Mouse (Mus musculus): ENCODE measurements around the gene Zcchc24. TPM values are rescaled to one million over a fixed set of nuclear protein-coding genes. Genes with fewer than 3 reads are reported as not detected.

Zcchc24 gene
- polyA plus RNA-seq, 1 experiment, result 36.4 TPM

- peaks cover 1% of the 10 kb centered on the region for H3K79me3 ChIP-seq (ENCODE audit: low read depth)
- no peak overlapping the region for H3K4me3 ChIP-seq (ENCODE audit: insufficient read depth, poor library complexity, severe bottlenecking)
- peaks cover 20% of the 10 kb centered on the region for H3K79me2 ChIP-seq (ENCODE audit: control insufficient read depth, insufficient read depth)
- H3K27me3 ChIP-seq (ENCODE audit: control insufficient read depth, insufficient read depth, insufficient read length), result no peaks in the 10 kb centered on the region
- H3ac ChIP-seq (ENCODE audit: control insufficient read depth, insufficient read length, low read depth), result peak overlapping the region; percentile 22
- TF ChIP-seq CTCF (IDR thresholded peaks at IDR 0.05; ENCODE audit: control insufficient read depth, insufficient read depth, insufficient read length), result no peak
- peak; percentile 92 for TF ChIP-seq MAX (IDR thresholded peaks at IDR 0.05)
- TF ChIP-seq MYOD1 (IDR thresholded peaks at IDR 0.05; ENCODE audit: control insufficient read depth, insufficient read length, low read depth), result no peak
- peaks cover 30% of the 10 kb centered on the region for H3K36me3 ChIP-seq (ENCODE audit: control insufficient read depth, insufficient read depth)
Measured at GRCm38 (mm10) chr14:25734736-25735716, 33.8 kb downstream of the Zcchc24 start.

DNA sequence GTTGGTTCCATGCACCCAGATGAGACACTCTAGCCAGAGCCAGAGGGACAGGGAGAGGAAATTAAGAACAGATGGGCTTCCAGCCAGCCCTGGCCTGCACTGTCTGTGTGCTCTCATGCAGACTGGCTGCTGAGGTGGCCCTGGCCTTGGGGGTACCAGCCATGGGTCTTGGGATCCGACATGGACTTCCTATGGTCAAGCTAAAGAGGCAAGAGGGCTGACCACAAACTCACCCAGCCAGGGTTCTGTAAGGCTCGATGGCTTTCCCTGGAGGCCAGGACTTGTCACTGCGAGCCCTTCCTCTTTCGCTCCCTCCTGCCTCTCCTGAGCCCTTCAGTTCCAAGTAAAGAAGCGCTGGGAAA is 41.7 kb downstream of the Zcchc24 start:
- H3K27me3 ChIP-seq (ENCODE audit: control insufficient read depth, insufficient read depth, insufficient read length), result no peaks in the 10 kb centered on the region
- H3K79me3 ChIP-seq (ENCODE audit: low read depth), result peaks cover 3% of the 10 kb centered on the region

DNA sequence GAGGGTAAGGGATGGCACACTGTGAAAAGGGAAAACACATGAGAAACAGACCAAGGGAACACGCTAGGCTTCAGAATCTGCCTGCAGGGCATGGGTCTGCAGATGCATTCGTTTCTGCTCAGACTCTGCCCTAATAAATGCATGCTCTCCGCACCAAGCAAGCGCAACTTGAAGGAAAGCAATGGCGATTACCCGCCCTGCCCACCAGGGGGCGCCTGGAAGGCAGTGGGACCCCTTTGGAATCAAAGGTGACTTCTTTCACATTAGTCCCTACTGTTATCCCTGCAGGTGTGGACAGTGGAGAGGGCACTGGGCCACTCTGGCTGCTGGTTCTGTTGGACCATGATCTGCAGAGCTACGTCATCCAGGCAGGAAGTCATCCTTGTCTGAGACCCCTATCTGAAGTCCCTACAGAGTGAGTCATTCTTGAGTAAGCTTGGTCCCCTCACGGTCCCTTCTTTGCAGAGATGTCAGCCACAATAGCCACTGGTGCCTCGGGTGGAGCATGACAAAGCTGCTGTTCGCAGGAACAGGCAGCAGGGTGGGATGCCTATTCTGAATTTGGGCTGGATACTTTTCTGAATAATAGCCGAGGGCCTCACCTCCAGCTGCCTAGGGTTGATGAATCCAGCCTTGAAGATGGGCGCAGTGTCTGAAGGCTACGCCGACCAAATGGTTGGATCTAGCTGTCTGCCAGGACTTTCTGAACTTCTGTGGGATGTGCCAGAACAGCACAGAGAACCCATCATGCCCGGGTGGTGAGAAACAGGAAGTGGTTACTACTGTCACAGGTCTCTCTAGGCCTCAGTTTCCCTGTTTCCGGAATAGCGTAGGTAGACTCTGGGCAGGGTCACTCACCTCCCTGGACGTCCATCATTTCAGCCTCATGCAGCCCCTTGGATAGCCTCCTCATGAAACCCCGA is 42.4 kb downstream of the Zcchc24 start:
- Histone ChIP-seq H3K79me2 (ENCODE audit: control insufficient read depth, insufficient read depth) (peaks cover 6% of the 10 kb centered on the region), H3K36me3 (ENCODE audit: control insufficient read depth, insufficient read depth) (peaks cover 33% of the 10 kb centered on the region), H3K4me3 (ENCODE audit: insufficient read depth, poor library complexity, severe bottlenecking) (no peak overlapping the region), H3K79me3 (ENCODE audit: low read depth) (peaks cover 3% of the 10 kb centered on the region), H3K27me3 (ENCODE audit: control insufficient read depth, insufficient read depth, insufficient read length) (no peaks in the 10 kb centered on the region), H3ac (ENCODE audit: control insufficient read depth, insufficient read length, low read depth) (no peak overlapping the region)
- TF ChIP-seq MYOD1 (IDR thresholded peaks at IDR 0.05; ENCODE audit: control insufficient read depth, insufficient read length, low read depth) (no peak), CTCF (IDR thresholded peaks at IDR 0.05; ENCODE audit: control insufficient read depth, insufficient read depth, insufficient read length) (peak; percentile 62)

More for the DNA sequence above, 41.7 kb downstream of the Zcchc24 start:
- Histone ChIP-seq H3K4me3 (ENCODE audit: insufficient read depth, poor library complexity, severe bottlenecking) (no peak overlapping the region), H3K36me3 (ENCODE audit: control insufficient read depth, insufficient read depth) (peaks cover 28% of the 10 kb centered on the region), H3ac (ENCODE audit: control insufficient read depth, insufficient read length, low read depth) (no peak overlapping the region), H3K79me2 (ENCODE audit: control insufficient read depth, insufficient read depth) (peaks cover 6% of the 10 kb centered on the region)
- TF ChIP-seq CEBPB (IDR thresholded peaks at IDR 0.05; ENCODE audit: low read depth) (no peak), FOSL1 (IDR thresholded peaks at IDR 0.05; ENCODE audit: insufficient read depth, low read length, poor library complexity, severe bottlenecking) (no peak), CTCF (IDR thresholded peaks at IDR 0.05; ENCODE audit: control insufficient read depth, insufficient read depth, insufficient read length) (no peak), MYOG (IDR thresholded peaks at IDR 0.05; ENCODE audit: control insufficient read depth, extremely low read depth, insufficient read length) (no peak), USF1 (IDR thresholded peaks at IDR 0.05; ENCODE audit: low read depth) (no peak), MAX (IDR thresholded peaks at IDR 0.05) (no peak), MYOD1 (IDR thresholded peaks at IDR 0.05; ENCODE audit: control insufficient read depth, insufficient read length, low read depth) (no peak)

DNA sequence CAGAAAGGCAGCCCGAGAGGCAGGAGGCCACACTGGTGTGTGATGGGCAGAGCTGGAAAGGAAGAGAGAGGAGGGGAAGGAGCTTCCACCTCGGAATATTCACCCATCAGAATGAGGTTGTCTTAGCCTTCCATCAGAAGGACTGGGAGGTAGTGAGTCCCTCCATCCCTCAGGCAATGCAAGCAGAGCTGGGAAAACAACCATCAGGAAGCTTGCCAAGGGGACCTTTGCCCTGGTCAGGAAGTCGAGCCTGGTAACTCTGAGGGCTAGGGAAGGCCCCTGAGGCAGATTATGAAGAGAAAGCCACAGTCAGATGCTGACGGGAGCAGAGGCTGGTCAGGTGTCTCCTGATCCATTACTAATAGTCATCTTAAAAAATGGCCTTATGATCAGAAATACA is 43.1 kb downstream of the Zcchc24 start:
- Histone ChIP-seq H3K79me3 (ENCODE audit: low read depth) (peaks cover 3% of the 10 kb centered on the region), H3K27me3 (ENCODE audit: control insufficient read depth, insufficient read depth, insufficient read length) (no peaks in the 10 kb centered on the region), H3K4me3 (ENCODE audit: insufficient read depth, poor library complexity, severe bottlenecking) (no peak overlapping the region), H3K36me3 (ENCODE audit: control insufficient read depth, insufficient read depth) (peaks cover 40% of the 10 kb centered on the region), H3K79me2 (ENCODE audit: control insufficient read depth, insufficient read depth) (peaks cover 6% of the 10 kb centered on the region), H3ac (ENCODE audit: control insufficient read depth, insufficient read length, low read depth) (no peak overlapping the region)
- no peak for TF ChIP-seq CTCF (IDR thresholded peaks at IDR 0.05; ENCODE audit: control insufficient read depth, insufficient read depth, insufficient read length)
- TF ChIP-seq FOSL1 (IDR thresholded peaks at IDR 0.05; ENCODE audit: insufficient read depth, low read length, poor library complexity, severe bottlenecking), result no peak
- no peak for TF ChIP-seq USF1 (IDR thresholded peaks at IDR 0.05; ENCODE audit: low read depth)
- TF ChIP-seq MYOG (IDR thresholded peaks at IDR 0.05; ENCODE audit: control insufficient read depth, extremely low read depth, insufficient read length), result no peak
- TF ChIP-seq MYOD1 (IDR thresholded peaks at IDR 0.05; ENCODE audit: control insufficient read depth, insufficient read length, low read depth), result no peak
- no peak for TF ChIP-seq CEBPB (IDR thresholded peaks at IDR 0.05; ENCODE audit: low read depth)
- no peak for TF ChIP-seq MAX (IDR thresholded peaks at IDR 0.05)

- peaks cover 3% of the 10 kb centered on the region for H3K79me3 ChIP-seq (ENCODE audit: low read depth)
- TF ChIP-seq CTCF (IDR thresholded peaks at IDR 0.05; ENCODE audit: control insufficient read depth, insufficient read depth, insufficient read length) (no peak), USF1 (IDR thresholded peaks at IDR 0.05; ENCODE audit: low read depth) (no peak)
- H3ac ChIP-seq (ENCODE audit: control insufficient read depth, insufficient read length, low read depth), result no peak overlapping the region
- peaks cover 45% of the 10 kb centered on the region for H3K36me3 ChIP-seq (ENCODE audit: control insufficient read depth, insufficient read depth)
- peaks cover 6% of the 10 kb centered on the region for H3K79me2 ChIP-seq (ENCODE audit: control insufficient read depth, insufficient read depth)
- no peak overlapping the region for H3K4me3 ChIP-seq (ENCODE audit: insufficient read depth, poor library complexity, severe bottlenecking)
- H3K27me3 ChIP-seq (ENCODE audit: control insufficient read depth, insufficient read depth, insufficient read length), result no peaks in the 10 kb centered on the region
Measured at GRCm38 (mm10) chr14:25725032-25725497, 43.8 kb downstream of the Zcchc24 start.

All from C2C12 (cell line).